In genomic region chr7:28808957-28809393, GRCm38 (mm10) we compare ENCODE assay signal across 1 mouse cellular context.
TF ChIP-seq lines count a peak whose summit lies in the region.

No protein-coding gene starts in this region.

TF ChIP-seq in MEL, 35 proteins besides CTCF, POLR2A, EP300 and RAD21 (continued from another document):
- TF ChIP-seq SIN3A (IDR thresholded peaks at IDR 0.05; ENCODE audit: low read length): no peak; the same call in 1 of the 2 replicates
- TF ChIP-seq POLR2AphosphoS5 (IDR thresholded peaks at IDR 0.05; ENCODE audit: borderline replicate concordance, low read depth, low read length): no peak; the same call in none of the 2 replicates
- no peak for TF ChIP-seq MEF2A (IDR thresholded peaks at IDR 0.05; ENCODE audit: extremely low read depth, insufficient replicate concordance, low read depth, low read length, poor library complexity, severe bottlenecking)
- peak; percentile 63; the same call in 1 of the 2 replicates for TF ChIP-seq BHLHE40 (IDR thresholded peaks at IDR 0.05; ENCODE audit: borderline replicate concordance, low read depth, low read length)
- no peak; the same call in 1 of the 2 replicates for TF ChIP-seq E2F4 (IDR thresholded peaks at IDR 0.05; ENCODE audit: borderline replicate concordance, low read depth, low read length)
- no peak for TF ChIP-seq MYC (IDR thresholded peaks at IDR 0.05; ENCODE audit: low read depth, low read length)
- no peak for TF ChIP-seq JUND (IDR thresholded peaks at IDR 0.05; ENCODE audit: low read depth, low read length)
- no peak for TF ChIP-seq NRF1 (IDR thresholded peaks at IDR 0.05; ENCODE audit: insufficient read depth, low read depth, low read length, poor library complexity, severe bottlenecking)
- TF ChIP-seq GATA1 (IDR thresholded peaks at IDR 0.05; ENCODE audit: low read depth, low read length): no peak
- peak; percentile 75 for TF ChIP-seq TBP (IDR thresholded peaks at IDR 0.05; ENCODE audit: low read depth, low read length)
- peak; percentile 58 for TF ChIP-seq TCF12 (IDR thresholded peaks at IDR 0.05; ENCODE audit: low read depth, low read length)
- TF ChIP-seq ZKSCAN1 (IDR thresholded peaks at IDR 0.05; ENCODE audit: low read depth, low read length): no peak
- peak; percentile 68 for TF ChIP-seq ETS1 (IDR thresholded peaks at IDR 0.05; ENCODE audit: low read depth, low read length)
- TF ChIP-seq NELFE (IDR thresholded peaks at IDR 0.05; ENCODE audit: low read depth, low read length): peak; percentile 88
- no peak for TF ChIP-seq ELF1 (IDR thresholded peaks at IDR 0.05; ENCODE audit: low read depth, low read length)
- 0 out of 2 replicates have a peak, but pooled peaks have one; percentile 61 for TF ChIP-seq CHD1 (IDR thresholded peaks at IDR 0.05; ENCODE audit: low read depth, low read length)
- peak; percentile 95 for TF ChIP-seq POLR2AphosphoS2 (IDR thresholded peaks at IDR 0.05; ENCODE audit: low read length)
- TF ChIP-seq TAL1 (IDR thresholded peaks at IDR 0.05; ENCODE audit: low read length): no peak
- peak; percentile 23; the same call in 1 of the 2 replicates for TF ChIP-seq MAZ (IDR thresholded peaks at IDR 0.05; ENCODE audit: low read depth, low read length)
- TF ChIP-seq USF2 (IDR thresholded peaks at IDR 0.05; ENCODE audit: borderline replicate concordance in 1 of 2, insufficient read depth in 1 of 2, low read depth in 1 of 2, low read length in 2 of 2): no peak
- no peak for TF ChIP-seq SMC3 (IDR thresholded peaks at IDR 0.05; ENCODE audit: low read depth, low read length)
- peak; percentile 64 for TF ChIP-seq HCFC1 (IDR thresholded peaks at IDR 0.05; ENCODE audit: low read depth, low read length)
- TF ChIP-seq ZMIZ1 (IDR thresholded peaks at IDR 0.05; ENCODE audit: low read depth, low read length): peak; percentile 93
- no peak for TF ChIP-seq GABPA (IDR thresholded peaks at IDR 0.05; ENCODE audit: low read depth, low read length)
